Mouse (Mus musculus) heart, adult 2 months (tissue): Measurements from ENCODE around the gene Ccdc169.

Source experiments
- CTCF ChIP-seq: fragments of 200-600 bp; IDR thresholded peaks from 2 replicates; pipeline ENCODE4 v1.8.1; 2022; ENCODE audit warnings: antibody characterized with exemption, mild to moderate bottlenecking, moderate library complexity
- EP300 ChIP-seq: fragments of 200-500 bp; IDR thresholded peaks from 2 replicates; pipeline ENCODE4 v1.6.1; 2011; ENCODE audit warnings: low read depth, low read length, control low read depth; ENCODE audit not compliant: insufficient read depth

GRCm38 (mm10) chr3:55115071-55115470, 22.1 kb upstream of the Ccdc169 start:
- TF ChIP-seq EP300 = no peak
- 0 out of 2 replicates have a peak, but pooled peaks have one; percentile 21 for TF ChIP-seq CTCF
